Mouse (Mus musculus) lung, adult 2 months (tissue): ENCODE results near the gene Stk24.

Source experiments
- CTCF ChIP-seq: fragments of 200-500 bp; IDR thresholded peaks from 2 replicates; pipeline ENCODE4 v1.5.1; 2011; ENCODE audit warnings: mild to moderate bottlenecking, low read length, control low read depth; ENCODE audit not compliant: insufficient read depth
- POLR2A ChIP-seq: fragments of 200-500 bp; IDR thresholded peaks from 2 replicates; pipeline ENCODE4 v1.6.1; 2011; ENCODE audit warnings: low read depth, mild to moderate bottlenecking, control low read depth, low read length, borderline replicate concordance; ENCODE audit errors: extremely low read depth

GRCm38 (mm10) chr14:121422000-121422399 is 42.2 kb upstream of the Stk24 start:
- TF ChIP-seq POLR2A (no peak), CTCF (no peak)
